9 mouse cellular contexts compared by ENCODE assay signal in the genomic region with DNA sequence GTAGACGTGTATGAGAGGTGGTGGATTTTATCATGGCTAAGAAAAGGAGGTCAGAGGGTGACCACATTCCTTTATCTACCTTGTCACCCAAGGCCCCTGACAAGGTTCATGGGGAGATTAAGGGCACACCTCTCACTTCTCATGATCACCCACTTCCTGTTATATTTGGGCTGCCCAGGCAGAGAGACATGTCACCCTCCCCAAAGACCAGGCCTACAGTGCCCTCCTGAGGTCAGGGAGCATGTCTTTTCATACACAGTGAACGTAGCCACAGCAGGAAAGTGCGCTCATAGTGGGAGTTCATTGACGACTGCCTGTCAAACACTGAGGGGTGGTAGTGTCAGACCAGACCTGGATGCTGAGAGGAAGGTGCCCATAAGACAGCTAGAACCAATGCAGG.
DNase-seq lines count a peak whose midpoint lies in the region; ATAC-seq and TF ChIP-seq lines count a peak whose summit lies in the region.
"Had no signal": no experiment of that assay in that cellular context is flagged by ENCODE, and none has a peak within 500 bp of the region (broad histone marks: within the 10 kb centered on the region; RNA-seq: fewer than 3 reads in every experiment).

No protein-coding gene starts in this region.

- no peaks in the 10 kb centered on the region for H3K36me3 ChIP-seq in hindbrain, embryonic 13.5 days
- no peaks in the 10 kb centered on the region for H3K36me3 ChIP-seq in hindbrain, embryonic 12.5 days
- H3K36me3 ChIP-seq in MEL (ENCODE audit: control insufficient read depth in 1 of 2, insufficient read depth in 2 of 2, low read length in 2 of 2) = no peaks in the 10 kb centered on the region
- no peaks in the 10 kb centered on the region for H3K36me3 ChIP-seq in embryonic facial prominence, embryonic 10.5 days (replicated peaks)
- H3K36me3 ChIP-seq: limb, embryonic 15.5 days had no signal

- no peaks in the 10 kb centered on the region for H3K79me2 ChIP-seq in MEL (ENCODE audit: control insufficient read depth, insufficient read depth, low read length, poor library complexity)

- TF ChIP-seq EP300 in MEL (IDR thresholded peaks at IDR 0.05; ENCODE audit: low read depth in 1 of 2, low read length in 2 of 2) = no peak

- ATAC-seq in hindbrain, embryonic 13.5 days (ENCODE audit: low FRiP score) = 0 out of 2 replicates have a peak, but pooled peaks have one; percentile 12
- ATAC-seq in hindbrain, embryonic 12.5 days (ENCODE audit: low FRiP score) = no peak
- ATAC-seq in megakaryocyte-erythroid progenitor cell, adult 5-6 weeks (replicated peaks; ENCODE audit: low FRiP score, low TSS enrichment, poor library complexity, severe bottlenecking) = peak; percentile 74

- peaks cover 9% of the 10 kb centered on the region; the same call in 1 of the 2 replicates for H3K27me3 ChIP-seq in hindbrain, embryonic 13.5 days
- H3K27me3 ChIP-seq in hindbrain, embryonic 12.5 days = no peaks in the 10 kb centered on the region
- no peaks in the 10 kb centered on the region for H3K27me3 ChIP-seq in MEL (ENCODE audit: control insufficient read depth in 1 of 2, insufficient read depth in 2 of 2, low read length in 2 of 2)
- H3K27me3 ChIP-seq in embryonic facial prominence, embryonic 10.5 days (replicated peaks; ENCODE audit: low read depth, poor library complexity, severe bottlenecking) = peaks cover 33% of the 10 kb centered on the region

- H3K27ac ChIP-seq in hindbrain, embryonic 13.5 days = peak overlapping the region; percentile 60; the same call in 1 of the 2 replicates
- H3K27ac ChIP-seq in hindbrain, embryonic 12.5 days = no peak overlapping the region
- H3K27ac ChIP-seq in MEL (ENCODE audit: control insufficient read depth, low read depth, low read length) = no peak overlapping the region
- H3K27ac ChIP-seq in embryonic fibroblast, embryonic 13.5 days (ENCODE audit: insufficient read depth, low read length) = no peak overlapping the region
- H3K27ac ChIP-seq in embryonic facial prominence, embryonic 10.5 days (replicated peaks) = no peak overlapping the region
- H3K27ac ChIP-seq: limb, embryonic 15.5 days had no signal

- H3K4me2 ChIP-seq in hindbrain, embryonic 13.5 days = no peak overlapping the region
- no peak overlapping the region for H3K4me2 ChIP-seq in hindbrain, embryonic 12.5 days (replicated peaks)

- TF ChIP-seq RAD21 in MEL (IDR thresholded peaks at IDR 0.05; ENCODE audit: low read depth, low read length) = peak; percentile 34

- DNase-seq in 416B (ENCODE audit: low read depth) (peak; percentile 47), MEL (ENCODE audit: low read depth, low spot score) (peak; percentile 13)
- no peak for DNase-seq in embryonic facial prominence, embryonic 10.5 days (ENCODE audit: low spot score)
- no peak for DNase-seq in left cerebral cortex, adult 18-20 months (ENCODE audit: low spot score in 2 of 2)

- H3K9me3 ChIP-seq in hindbrain, embryonic 13.5 days = no peaks in the 10 kb centered on the region
- no peaks in the 10 kb centered on the region for H3K9me3 ChIP-seq in hindbrain, embryonic 12.5 days (replicated peaks)
- no peaks in the 10 kb centered on the region for H3K9me3 ChIP-seq in MEL (replicated peaks; ENCODE audit: insufficient read depth, low read length)
- no peaks in the 10 kb centered on the region for H3K9me3 ChIP-seq in embryonic facial prominence, embryonic 10.5 days
- H3K9me3 ChIP-seq: limb, embryonic 15.5 days had no signal

- peak in 2 of 3 experiments; percentile 29 to 37; a peak in 4 of 6 replicates for TF ChIP-seq CTCF in MEL (IDR thresholded peaks at IDR 0.05 in 2 of 3, conservative IDR thresholded peaks at IDR 0.05 in 1 of 3; ENCODE audit: control insufficient read depth in 1 of 3, insufficient read depth in 1 of 3, low read depth in 2 of 3, low read length in 3 of 3, poor library complexity in 1 of 3, severe bottlenecking in 1 of 3)
- TF ChIP-seq CTCF in embryonic fibroblast, embryonic 13.5 days (IDR thresholded peaks at IDR 0.05; ENCODE audit: borderline replicate concordance, insufficient read depth, low read length) = peak; percentile 88; the same call in 1 of the 2 replicates

- TF ChIP-seq POLR2A in MEL (IDR thresholded peaks at IDR 0.05; ENCODE audit: control insufficient read depth in 1 of 2, insufficient read depth in 1 of 2, low read depth in 1 of 2, low read length in 2 of 2, poor library complexity in 1 of 2) = no peak
- TF ChIP-seq POLR2A in embryonic fibroblast, embryonic 13.5 days (IDR thresholded peaks at IDR 0.05; ENCODE audit: low read depth, low read length) = no peak

- no peak overlapping the region for H3K4me3 ChIP-seq in hindbrain, embryonic 13.5 days
- no peak overlapping the region for H3K4me3 ChIP-seq in hindbrain, embryonic 12.5 days
- H3K4me3 ChIP-seq in MEL (ENCODE audit: control insufficient read depth in 1 of 2, insufficient read depth in 1 of 2, low read depth in 2 of 2, low read length in 2 of 2) = no peak overlapping the region
- no peak overlapping the region for H3K4me3 ChIP-seq in embryonic fibroblast, embryonic 13.5 days (ENCODE audit: insufficient read depth, low read length)
- no peak overlapping the region for H3K4me3 ChIP-seq in embryonic facial prominence, embryonic 10.5 days
- H3K4me3 ChIP-seq: limb, embryonic 15.5 days had no signal

- peaks cover 27% of the 10 kb centered on the region for H3K4me1 ChIP-seq in hindbrain, embryonic 13.5 days (replicated peaks)
- peaks cover 12% of the 10 kb centered on the region for H3K4me1 ChIP-seq in hindbrain, embryonic 12.5 days
- no peaks in the 10 kb centered on the region for H3K4me1 ChIP-seq in MEL (ENCODE audit: control insufficient read depth in 1 of 2, insufficient read depth in 2 of 2, low read length in 2 of 2)
- peaks cover 3% of the 10 kb centered on the region; the same call in 1 of the 2 replicates for H3K4me1 ChIP-seq in embryonic fibroblast, embryonic 13.5 days (ENCODE audit: control insufficient read depth, insufficient read depth, low read length)
- peaks cover 10% of the 10 kb centered on the region for H3K4me1 ChIP-seq in embryonic facial prominence, embryonic 10.5 days

- H3K9ac ChIP-seq in hindbrain, embryonic 13.5 days = no peak overlapping the region
- H3K9ac ChIP-seq in hindbrain, embryonic 12.5 days = no peak overlapping the region
- H3K9ac ChIP-seq in MEL (ENCODE audit: control insufficient read depth, low read depth, low read length, poor library complexity, severe bottlenecking) = no peak overlapping the region
- H3K9ac ChIP-seq: limb, embryonic 15.5 days had no signal

- WGBS in hindbrain, embryonic 13.5 days = 44% methylated on average over 4 of the region's 4 CpGs
- 42% methylated on average over 4 of the region's 4 CpGs for WGBS in hindbrain, embryonic 12.5 days
- 54% methylated on average over 4 of the region's 4 CpGs for WGBS in embryonic facial prominence, embryonic 10.5 days

TF ChIP-seq in MEL, 35 proteins besides CTCF, POLR2A, EP300 and RAD21:
- TF ChIP-seq SMC3 (IDR thresholded peaks at IDR 0.05; ENCODE audit: low read depth, low read length) (peak; percentile 23; the same call in 1 of the 2 replicates), MYB (IDR thresholded peaks at IDR 0.05; ENCODE audit: low read depth, low read length) (no peak), MEF2A (IDR thresholded peaks at IDR 0.05; ENCODE audit: extremely low read depth, insufficient replicate concordance, low read depth, low read length, poor library complexity, severe bottlenecking) (no peak), GABPA (IDR thresholded peaks at IDR 0.05; ENCODE audit: low read depth, low read length) (no peak), ZNF384 (IDR thresholded peaks at IDR 0.05; ENCODE audit: low read depth, low read length) (no peak), NRF1 (IDR thresholded peaks at IDR 0.05; ENCODE audit: insufficient read depth, low read depth, low read length, poor library complexity, severe bottlenecking) (no peak), TAL1 (IDR thresholded peaks at IDR 0.05; ENCODE audit: low read length) (0 out of 2 replicates have a peak, but pooled peaks have one; percentile 5), KAT2A (conservative IDR thresholded peaks at IDR 0.05; ENCODE audit: low read depth, low read length) (no peak), HCFC1 (IDR thresholded peaks at IDR 0.05; ENCODE audit: low read depth, low read length) (no peak), BHLHE40 (IDR thresholded peaks at IDR 0.05; ENCODE audit: borderline replicate concordance, low read depth, low read length) (no peak), CHD1 (IDR thresholded peaks at IDR 0.05; ENCODE audit: low read depth, low read length) (no peak)

Comparison
In these comparisons a context has a peak if more than half of its experiments do, and no peak if none do; other contexts are left out.
1. DNase-seq: peak in 416B (single experiment) and MEL (single experiment); none in embryonic facial prominence, embryonic 10.5 days (single experiment) and left cerebral cortex, adult 18-20 months (0 of 2).